Mouse (Mus musculus) adrenal gland, adult 10 weeks (tissue): ENCODE results near the gene Timm17b. TPM values are rescaled to one million over a fixed set of nuclear protein-coding genes. Genes with fewer than 3 reads are reported as not detected.

ENCODE experiments used
- polyA plus RNA-seq: library from polyadenylated mRNA; stranded (reverse); fragments of 350-450 nt; fragmentation: Illumina TruSeq; extraction: RNeasy Lipid Tissue Mini Kit (QIAGEN cat#74804); gene quantifications from one replicate; pipeline ENCODE4 v1.2.3, GENCODE M21; 2014; ENCODE audit warnings: low read depth, low replicate concordance

The Timm17b gene
- 7.5 TPM for polyA plus RNA-seq

DNA sequence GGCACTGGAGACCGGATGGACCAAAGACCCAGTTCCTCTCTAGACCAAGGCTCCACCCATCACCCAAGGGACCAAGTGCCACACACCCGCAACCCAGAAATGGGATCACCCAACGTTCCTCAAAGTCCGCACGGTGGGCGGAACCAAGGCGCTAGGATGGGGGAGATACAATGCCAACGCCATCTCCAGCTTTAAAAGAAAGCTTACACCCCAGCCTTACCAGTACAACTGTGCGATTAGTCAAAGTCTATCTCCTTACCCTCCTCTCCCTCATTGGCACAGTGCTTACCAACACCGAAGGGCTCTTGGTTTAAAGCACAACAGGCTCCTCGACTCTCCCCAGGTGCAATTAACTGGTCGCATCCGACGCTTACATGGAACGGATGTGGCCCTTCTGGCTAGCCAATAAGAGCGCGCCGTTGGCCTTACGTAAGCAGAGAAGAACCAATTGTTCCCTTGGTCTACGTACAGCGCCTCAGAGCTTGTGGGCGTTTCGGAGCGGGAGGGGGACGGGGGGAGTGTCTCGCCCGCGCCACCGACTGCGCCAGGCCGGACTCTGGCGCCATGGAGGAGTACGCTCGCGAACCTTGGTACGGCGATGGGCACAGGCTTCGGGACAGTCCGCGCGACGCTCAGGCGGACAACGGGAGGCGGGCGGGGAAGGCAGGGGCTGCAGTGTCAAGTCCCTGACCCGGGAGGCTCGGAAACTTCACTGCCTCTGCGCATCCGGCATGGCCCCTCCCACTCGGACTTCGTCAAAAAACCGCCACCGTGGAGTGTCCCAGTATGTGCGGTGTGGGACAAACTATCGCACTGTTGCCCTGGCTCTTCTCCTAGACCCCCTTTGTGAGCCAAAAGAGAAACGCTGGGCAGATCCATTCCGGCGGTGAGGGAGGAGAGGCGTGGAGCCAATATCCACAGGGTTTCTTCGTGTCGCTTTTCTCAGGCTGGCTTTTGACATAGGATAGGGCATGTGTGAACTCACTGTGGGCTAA is at the start of gene Timm17b, which contains the start of gene Pqbp1:
Gene Timm17b, plus strand, starts transcription at position 478 of the 995 bp plus-strand sequence.
Gene Pqbp1, minus strand, starts transcription at position 390 of the 995 bp plus-strand sequence.

DNA sequence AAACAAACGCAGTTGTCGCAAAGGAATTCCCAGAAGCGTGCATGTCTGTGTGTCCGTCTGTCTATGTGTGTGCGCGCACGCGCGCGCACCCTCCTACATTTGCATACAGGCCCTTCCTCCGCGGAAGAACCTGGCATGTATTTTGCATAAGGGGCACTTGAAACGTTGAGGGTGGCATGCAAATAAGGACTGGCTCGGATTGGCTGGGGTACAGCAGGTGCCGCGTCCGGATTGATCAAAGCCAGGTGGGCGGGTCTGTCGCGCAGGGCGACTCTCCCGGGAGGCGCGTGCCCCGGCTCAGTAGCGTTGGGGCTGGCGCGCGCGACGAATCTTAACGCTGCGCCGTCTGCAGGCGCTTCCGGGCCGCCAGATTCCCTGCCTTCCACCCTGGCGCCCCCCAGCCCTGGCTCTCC is 21.1 kb upstream of the Timm17b start, which contains the start of gene Pim2:
Gene Pim2, plus strand, starts transcription at position 256 of the 413 bp plus-strand sequence.

DNA sequence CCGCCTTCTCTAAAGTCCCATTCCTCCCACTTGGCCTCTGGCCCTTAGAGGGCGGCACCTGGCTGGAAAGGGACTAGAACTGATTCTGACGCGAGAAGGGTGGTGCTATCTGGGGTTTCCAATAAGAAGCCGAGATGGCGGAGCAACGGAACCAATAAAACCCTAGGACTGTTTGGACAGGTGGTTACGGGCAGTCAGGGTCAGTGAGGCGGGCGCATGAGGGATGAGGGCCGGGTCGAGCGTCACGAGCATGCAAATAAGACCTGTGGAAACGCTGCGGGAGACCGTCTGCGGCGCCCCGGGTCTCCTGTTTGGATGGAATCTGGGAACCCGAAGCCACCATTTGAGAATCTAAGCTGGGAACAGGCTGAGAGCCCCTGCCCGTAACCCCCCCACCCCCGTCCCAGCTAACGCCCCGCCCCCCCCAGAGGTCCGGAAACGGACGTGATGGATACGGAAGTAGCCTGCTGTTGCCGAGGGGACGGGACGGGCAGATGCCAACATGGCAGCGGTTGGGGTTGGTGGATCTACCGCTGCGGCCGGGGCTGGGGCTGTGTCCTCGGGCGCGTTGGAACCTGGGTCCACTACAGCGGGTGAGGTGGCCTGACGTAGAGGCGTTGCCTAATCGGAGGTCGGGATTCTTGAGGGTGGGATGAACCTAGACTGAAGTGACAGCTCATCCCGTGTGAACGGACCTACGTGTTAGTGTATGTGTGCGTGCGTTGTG is 15.2 kb upstream of the Timm17b start, which contains the start of gene Slc35a2:
Gene Slc35a2, plus strand, starts transcription at position 188 of the 727 bp plus-strand sequence.

GRCm38 (mm10) chrX:7907735-7908134 is 8.6 kb downstream of the Timm17b start, which contains the start of gene Gm10491:
Gene Gm10491 (minus strand): TSS chrX:7907835.

DNA sequence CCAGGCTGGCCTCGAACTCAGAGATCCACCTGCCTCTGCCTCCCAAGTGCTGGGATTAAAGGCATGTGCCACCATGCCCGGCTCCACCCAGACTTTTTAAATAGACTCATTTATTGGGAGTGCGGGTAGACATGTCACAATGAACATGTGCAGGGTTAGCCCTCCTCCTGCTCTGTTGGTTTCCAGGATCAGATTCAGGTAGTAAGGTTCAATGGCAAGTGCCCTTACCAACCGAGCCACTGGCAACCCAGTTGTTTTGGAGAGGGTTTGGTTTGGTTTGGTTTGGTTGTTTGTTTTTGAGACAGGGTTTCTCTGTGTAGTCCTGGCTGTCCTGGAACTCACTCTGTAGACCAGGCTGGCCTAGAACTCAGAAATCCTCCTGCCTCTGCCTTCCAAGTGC is 10.1 kb downstream of the Timm17b start, which contains the start of gene Gm10490:
Gene Gm10490, plus strand, starts transcription at position 301 of the 400 bp plus-strand sequence.

DNA sequence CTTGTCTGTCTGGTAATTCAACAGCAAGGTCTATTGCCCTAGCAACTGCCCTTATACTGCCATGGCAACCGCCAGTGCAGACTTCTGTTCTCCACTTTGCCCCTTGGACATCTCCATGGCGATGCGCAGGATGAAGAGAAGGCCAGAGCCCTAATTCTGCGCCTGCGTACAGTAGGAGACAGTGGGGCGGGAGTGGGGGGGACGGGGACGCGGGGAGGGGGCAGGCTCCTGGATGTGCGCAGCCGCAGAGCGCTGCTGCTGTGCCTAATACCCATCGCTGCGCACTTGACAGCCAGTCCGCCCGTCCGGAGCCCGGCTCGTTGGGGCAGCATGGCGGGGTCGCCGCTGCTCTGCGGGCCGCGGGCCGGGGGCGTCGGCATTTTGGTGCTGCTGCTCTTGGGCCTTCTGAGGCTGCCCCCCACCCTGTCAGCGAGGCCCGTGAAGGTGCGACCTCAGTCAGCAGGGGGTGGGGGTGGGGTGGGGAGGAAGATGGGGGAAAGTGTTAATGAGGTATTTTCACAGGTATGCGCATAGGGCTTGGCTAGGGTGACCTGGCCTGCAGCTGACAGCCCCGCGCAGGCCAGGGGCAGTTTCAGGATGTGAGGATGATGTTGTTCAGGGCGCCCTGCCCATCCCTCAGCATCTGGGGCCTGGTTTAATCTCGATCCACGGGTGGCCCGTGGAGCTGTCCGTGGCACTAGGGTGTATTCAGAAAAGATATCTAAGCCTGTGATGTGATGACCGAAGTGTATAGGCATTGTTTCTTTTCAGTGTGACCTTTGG is 20.6 kb downstream of the Timm17b start, which contains the start of gene Pcsk1n:
Gene Pcsk1n, plus strand, starts transcription at position 222 of the 783 bp plus-strand sequence.

GRCm38 (mm10) chrX:7928270-7928790 is 29.2 kb downstream of the Timm17b start, which contains the start of gene Eras:
Gene Eras (minus strand): TSS chrX:7928607.

DNA sequence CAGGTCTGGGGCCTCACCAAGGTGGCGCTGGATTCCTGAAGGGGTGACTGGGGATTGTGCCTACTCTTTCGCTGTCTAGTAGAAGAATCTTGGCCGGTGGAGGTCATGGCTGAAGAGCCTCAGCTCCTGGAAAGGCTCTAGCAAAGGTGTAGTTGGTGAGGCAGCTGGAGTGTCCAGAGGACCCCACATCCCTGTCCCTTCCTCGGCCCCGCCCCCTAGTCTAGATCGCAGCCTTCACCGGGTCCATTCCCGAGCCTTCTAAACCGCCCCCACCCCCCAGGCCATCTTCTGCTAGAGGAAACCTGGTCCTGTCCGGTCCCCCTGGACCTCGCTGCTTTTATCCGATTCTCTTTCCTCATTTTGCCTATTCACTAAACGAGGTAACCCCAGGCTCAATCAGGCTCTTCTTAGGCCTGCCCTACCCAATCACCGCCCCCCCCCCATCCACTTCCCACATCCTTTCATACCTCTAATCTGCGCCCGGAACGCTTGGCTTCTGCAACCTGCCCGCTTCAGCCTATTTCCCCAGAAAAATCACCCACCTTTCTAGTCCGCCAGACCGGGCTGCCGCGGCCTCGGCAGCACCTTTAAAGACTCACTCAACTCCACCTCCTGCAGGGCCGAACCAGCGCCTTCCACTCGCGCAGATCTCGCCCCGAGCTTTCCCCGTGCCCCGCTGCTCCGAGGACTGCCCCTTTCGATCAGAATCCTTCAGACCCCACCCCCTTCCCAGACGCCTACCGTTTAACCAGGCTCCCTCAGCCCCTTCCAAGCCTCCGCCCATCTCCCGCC is 48.1 kb downstream of the Timm17b start, which contains the start of gene Hdac6:
Gene Hdac6, minus strand, starts transcription at position 782 of the 792 bp plus-strand sequence.

Other genes with a start within 250 kb of the Timm17b start
- gene Prickle3, start 242.1 kb upstream of the Timm17b start, polyA plus RNA-seq: 5.5 TPM
- 55.3 TPM for gene Plp2, start 228.0 kb upstream of the Timm17b start, polyA plus RNA-seq
- gene Magix, start 218.1 kb upstream of the Timm17b start, polyA plus RNA-seq: 0.29 TPM
- 96.3 TPM for gene Gpkow, start 202.2 kb upstream of the Timm17b start, polyA plus RNA-seq
- gene Wdr45, start 185.0 kb upstream of the Timm17b start, polyA plus RNA-seq: 9.0 TPM
- not detected for gene Gm45208, start 177.1 kb upstream of the Timm17b start, polyA plus RNA-seq
- 8.2 TPM for gene Praf2, start 170.9 kb upstream of the Timm17b start, polyA plus RNA-seq
- 0.23 TPM for gene Ccdc120, start 148.5 kb upstream of the Timm17b start, polyA plus RNA-seq
- 10.4 TPM for gene Tfe3, start 136.8 kb upstream of the Timm17b start, polyA plus RNA-seq
- 28.3 TPM for gene Gripap1, start 109.6 kb upstream of the Timm17b start, polyA plus RNA-seq
- 1.5 TPM for gene Kcnd1, start 77.1 kb upstream of the Timm17b start, polyA plus RNA-seq
- gene Otud5, start 58.0 kb upstream of the Timm17b start, polyA plus RNA-seq: 35.6 TPM
- 9.1 TPM for gene Pim2, start 21.1 kb upstream of the Timm17b start, polyA plus RNA-seq
- 7.2 TPM for gene Slc35a2, start 15.3 kb upstream of the Timm17b start, polyA plus RNA-seq
- gene Pqbp1, start 88 bp upstream of the Timm17b start, polyA plus RNA-seq: 45.8 TPM
- not detected for gene Gm10491, start 8.5 kb downstream of the Timm17b start, polyA plus RNA-seq
- not detected for gene Gm10490, start 10.2 kb downstream of the Timm17b start, polyA plus RNA-seq
- not detected for gene Pcsk1n, start 20.5 kb downstream of the Timm17b start, polyA plus RNA-seq
- gene Eras, start 29.2 kb downstream of the Timm17b start, polyA plus RNA-seq: not detected
- gene Hdac6, start 48.5 kb downstream of the Timm17b start, polyA plus RNA-seq: 1.9 TPM
- gene Gata1, start 78.7 kb downstream of the Timm17b start, polyA plus RNA-seq: not detected
- gene Glod5, start 119.1 kb downstream of the Timm17b start, polyA plus RNA-seq: not detected
- 7.9 TPM for gene Suv39h1, start 175.4 kb downstream of the Timm17b start, polyA plus RNA-seq
- 0.64 TPM for gene Was, start 191.1 kb downstream of the Timm17b start, polyA plus RNA-seq
- gene Wdr13, start 233.5 kb downstream of the Timm17b start, polyA plus RNA-seq: 69.2 TPM
- 286 TPM for gene Rbm3, start 246.5 kb downstream of the Timm17b start, polyA plus RNA-seq